Mouse (Mus musculus) heart, postnatal 4 days (tissue): ENCODE measurements around the gene Gm10318. TPM values are rescaled to one million over a fixed set of nuclear protein-coding genes. Genes with fewer than 3 reads are reported as not detected.
A peak's percentile ranks its signal among the peaks of the same experiment; 100 is the strongest.

ENCODE experiments used
- DNase-seq: peaks from one replicate; pipeline ENCODE4 v3.0.0; 2021
- total RNA-seq, 2 experiments: library from RNA; stranded (reverse); gene quantifications; 2 replicates each; pipeline ENCODE4 v1.2.3; 2021

Gm10318 gene
- not detected for total RNA-seq

- no peak for DNase-seq
Observed at GRCm38 (mm10) chr10:77852559-77852958, at the start of gene Gm10318. Gm10318 (plus strand) TSS chr10:77852859.

GRCm38 (mm10) chr10:77804095-77804494 lies 48.6 kb upstream of the Gm10318 start:
- no peak for DNase-seq

- no peak for DNase-seq
Observed at GRCm38 (mm10) chr10:77811743-77812142, 40.9 kb upstream of the Gm10318 start, which contains the start of gene Gm9507. Gm9507 (minus strand) TSS chr10:77811843.

GRCm38 (mm10) chr10:77814382-77814781 lies 38.3 kb upstream of the Gm10318 start, which contains the start of gene Gm2696:
Gm2696 (plus strand) TSS chr10:77814682.
- no peak for DNase-seq

GRCm38 (mm10) chr10:77815514-77815913 lies 37.1 kb upstream of the Gm10318 start:
- DNase-seq, result peak; percentile 32

GRCm38 (mm10) chr10:77818523-77818922 lies 34.1 kb upstream of the Gm10318 start:
- DNase-seq, result no peak

- no peak for DNase-seq
Observed at GRCm38 (mm10) chr10:77819203-77819602, 33.5 kb upstream of the Gm10318 start.

- no peak for DNase-seq
Observed at GRCm38 (mm10) chr10:77826951-77827350, 25.7 kb upstream of the Gm10318 start, which contains the start of gene Krtap10-4. Krtap10-4 (minus strand) TSS chr10:77827095.

GRCm38 (mm10) chr10:77835647-77836046 lies 17.0 kb upstream of the Gm10318 start, which contains the start of gene Krtap10-10:
Krtap10-10 (plus strand) TSS chr10:77835947.
- DNase-seq, result no peak

- no peak for DNase-seq
Observed at GRCm38 (mm10) chr10:77839006-77839405, 13.7 kb upstream of the Gm10318 start.

- no peak for DNase-seq
Observed at GRCm38 (mm10) chr10:77846503-77846902, 6.2 kb upstream of the Gm10318 start, which contains the start of gene Gm36176. Gm36176 (plus strand) TSS chr10:77846803.

- DNase-seq, result no peak
Observed at GRCm38 (mm10) chr10:77846961-77847360, 5.7 kb upstream of the Gm10318 start.

- no peak for DNase-seq
Observed at GRCm38 (mm10) chr10:77847538-77847937, 5.1 kb upstream of the Gm10318 start.

GRCm38 (mm10) chr10:77861675-77862074 lies 9.0 kb downstream of the Gm10318 start, which contains the start of gene Gm3285:
Gm3285 (plus strand) TSS chr10:77861975.
- DNase-seq, result no peak

GRCm38 (mm10) chr10:77864067-77864761 lies 11.6 kb downstream of the Gm10318 start:
- DNase-seq, result peak; percentile 11

- DNase-seq, result no peak
Observed at GRCm38 (mm10) chr10:77864762-77865143, 12.1 kb downstream of the Gm10318 start.

- peak; percentile 42 for DNase-seq
Observed at GRCm38 (mm10) chr10:77867546-77867945, 14.9 kb downstream of the Gm10318 start.

- DNase-seq, result no peak
Observed at GRCm38 (mm10) chr10:77869651-77870050, 17.0 kb downstream of the Gm10318 start.

- DNase-seq, result peak; percentile 57
Observed at GRCm38 (mm10) chr10:77878985-77879384, 26.3 kb downstream of the Gm10318 start.

- DNase-seq, result no peak
Observed at GRCm38 (mm10) chr10:77880305-77880704, 27.6 kb downstream of the Gm10318 start.

- no peak for DNase-seq
Observed at GRCm38 (mm10) chr10:77882553-77882952, 29.9 kb downstream of the Gm10318 start.

GRCm38 (mm10) chr10:77886007-77886747 lies 33.5 kb downstream of the Gm10318 start:
- DNase-seq, result peak; percentile 30

GRCm38 (mm10) chr10:77890987-77891565 lies 38.4 kb downstream of the Gm10318 start:
- no peak for DNase-seq
